Mouse (Mus musculus): Measurements from ENCODE around the gene Cgref1.
A peak's percentile ranks its signal among the peaks of the same experiment; 100 is the strongest.

DNA sequence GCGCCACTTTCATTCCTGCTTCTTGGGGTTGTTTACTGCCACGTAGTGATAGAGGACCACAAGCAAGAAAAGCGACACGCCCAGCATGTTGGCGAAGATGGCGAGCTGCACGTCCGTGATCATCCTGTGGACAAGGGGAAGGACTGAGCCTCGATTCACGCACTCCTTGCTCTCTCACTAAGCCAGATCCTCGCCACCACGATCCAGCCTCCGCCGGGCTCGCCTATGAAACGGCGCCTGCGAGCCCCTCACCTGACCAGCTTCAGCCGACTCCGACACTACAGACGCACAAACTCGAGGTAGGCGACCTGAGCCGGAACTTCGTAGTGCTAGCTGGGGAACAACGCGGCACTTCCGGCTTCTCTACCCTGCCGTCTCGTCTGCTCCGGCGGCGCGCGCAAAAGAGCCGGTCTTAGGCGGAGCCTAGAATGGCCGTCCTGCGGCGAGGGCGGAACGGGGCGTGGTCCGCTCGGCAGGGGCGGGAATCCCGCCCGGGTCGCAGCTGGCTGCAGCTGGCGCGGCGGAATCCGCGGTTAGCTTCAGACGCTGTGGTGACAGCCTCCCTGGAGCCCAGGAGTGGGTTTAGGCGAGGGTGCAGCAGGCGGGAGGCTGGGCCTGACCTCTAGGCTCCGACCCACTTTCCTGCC, 37.9 kb downstream of the Cgref1 start, which contains the start of gene Ost4:
- TF ChIP-seq CTCF (IDR thresholded peaks at IDR 0.05; ENCODE audit: control insufficient read depth, insufficient read depth, insufficient replicate concordance, low read depth, low read length), result no peak
- peak; percentile 90 for TF ChIP-seq POLR2A (IDR thresholded peaks at IDR 0.05; ENCODE audit: control insufficient read depth, low read depth, low read length)

All from testis, adult 2 months (tissue).